Mouse (Mus musculus) T-cell, adult 2 months (primary cell): ENCODE measurements around the gene Gm20517.
A peak's percentile ranks its signal among the peaks of the same experiment; 100 is the strongest.
"Not testable (repeated sequence)": the region's sequence is repeated elsewhere in the genome, so short reads cannot be mapped to it uniquely, and the experiment has no call there.

Experiments
- DNase-seq: peaks from one replicate; pipeline ENCODE4 v3.0.0; 2022; ENCODE audit warnings: low spot score

Gene Gm20517

DNA sequence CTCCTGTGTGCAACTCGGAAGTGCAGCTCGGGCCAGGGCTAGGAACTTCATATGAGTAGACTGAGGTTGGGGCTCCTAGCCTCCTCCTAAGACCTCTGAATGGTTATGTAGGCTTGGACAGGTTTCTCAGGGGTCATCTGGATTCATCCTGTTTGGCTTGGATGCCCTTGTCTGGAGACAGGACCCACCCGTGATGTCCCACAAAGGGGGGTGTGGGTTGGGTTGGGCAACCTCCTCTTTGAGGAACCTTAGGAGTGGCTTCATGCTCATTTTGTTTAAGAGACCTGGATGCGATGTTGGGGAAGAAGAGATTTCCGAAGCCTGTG lies 14.6 kb upstream of the Gm20517 start:
- no peak for DNase-seq

DNA sequence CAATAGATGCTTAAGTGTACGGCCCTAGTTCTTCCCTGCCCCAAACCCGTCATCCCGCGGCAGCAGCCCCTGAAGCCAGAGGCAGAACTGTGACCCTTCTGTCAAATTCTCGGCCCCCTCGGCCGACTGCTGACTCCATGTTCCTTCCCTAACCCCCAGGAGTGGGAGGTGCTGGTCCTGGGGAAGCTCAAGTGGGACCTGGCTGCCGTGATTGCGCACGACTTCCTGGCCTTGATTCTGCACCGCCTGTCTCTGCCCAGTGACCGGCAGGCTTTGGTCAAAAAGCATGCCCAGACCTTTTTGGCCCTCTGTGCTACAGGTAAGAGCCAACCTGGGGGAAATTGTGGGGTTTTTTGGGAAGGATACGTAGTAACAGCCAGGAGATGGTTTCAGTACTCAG lies 14.1 kb upstream of the Gm20517 start:
- no peak for DNase-seq

GRCm38 (mm10) chr17:47597838-47598579 lies 13.4 kb upstream of the Gm20517 start:
- DNase-seq: peak; percentile 81

- DNase-seq: not testable (repeated sequence)
These were observed 12.6 kb upstream of the Gm20517 start for GRCm38 (mm10) chr17:47598580-47599304.

- DNase-seq: peak; percentile 39
These were observed 11.7 kb upstream of the Gm20517 start for GRCm38 (mm10) chr17:47599511-47600297.

DNA sequence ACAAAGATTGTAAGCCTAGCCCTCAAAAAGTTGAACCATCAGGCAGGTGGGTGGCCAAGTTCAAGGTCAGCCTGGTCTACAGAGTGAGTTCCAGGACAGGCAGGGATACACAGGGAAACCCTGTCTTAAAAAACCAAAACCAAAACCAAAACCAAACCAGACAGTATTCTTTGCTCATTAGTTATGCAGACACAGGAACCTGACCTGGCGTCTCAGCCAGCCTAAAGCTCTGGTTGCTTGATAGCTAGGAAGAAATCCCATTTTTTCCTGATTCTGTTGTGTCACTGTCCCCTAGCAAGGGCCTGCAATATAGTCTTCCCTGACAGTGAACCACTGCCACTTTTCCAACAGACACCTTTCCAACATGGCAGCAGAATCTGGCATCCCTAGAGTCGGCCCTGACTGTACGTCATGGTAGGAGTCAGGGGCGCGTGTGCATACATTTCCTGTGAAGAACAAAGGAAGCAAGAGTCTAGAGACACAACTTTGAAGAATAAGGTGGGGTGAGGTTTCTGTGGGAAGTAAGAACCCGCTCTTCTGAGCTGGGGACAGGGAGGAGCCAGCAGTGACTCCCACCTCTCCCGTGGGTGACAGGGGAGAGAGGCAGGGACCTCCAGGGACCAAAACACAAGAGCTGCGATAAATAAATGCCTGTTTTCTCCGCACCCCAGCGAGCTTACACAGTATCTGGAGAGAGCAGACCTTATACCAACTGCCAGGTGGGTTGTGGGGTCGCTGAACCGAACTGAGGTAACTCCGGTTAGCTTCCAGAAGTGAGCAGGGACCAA lies 10.6 kb upstream of the Gm20517 start:
- peak; percentile 72 for DNase-seq

GRCm38 (mm10) chr17:47601389-47601755 lies 10.0 kb upstream of the Gm20517 start:
- no peak for DNase-seq

DNA sequence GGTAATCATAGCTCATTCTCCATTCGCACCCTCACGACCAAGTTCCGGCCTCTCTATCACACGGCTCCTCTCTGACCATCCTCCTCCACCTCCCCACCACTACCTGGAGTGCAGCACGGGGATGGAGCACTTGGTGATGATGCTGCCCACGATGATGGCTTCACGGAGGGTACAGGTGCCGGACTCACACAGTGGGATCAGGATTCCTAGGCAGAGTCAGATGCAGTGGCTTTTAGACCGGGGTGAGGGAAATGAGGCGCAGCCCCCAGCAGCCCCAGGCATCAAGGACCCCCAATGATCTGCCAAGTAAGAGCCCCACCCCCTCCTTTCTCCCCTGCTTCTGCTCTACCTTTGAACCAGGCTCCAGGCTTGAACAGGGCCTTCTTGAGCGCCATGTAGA lies 9.1 kb upstream of the Gm20517 start:
- DNase-seq: no peak

- no peak for DNase-seq
These were observed 5.2 kb upstream of the Gm20517 start for GRCm38 (mm10) chr17:47606220-47606619.

GRCm38 (mm10) chr17:47609182-47609581 lies 2.2 kb upstream of the Gm20517 start:
- DNase-seq: no peak

DNA sequence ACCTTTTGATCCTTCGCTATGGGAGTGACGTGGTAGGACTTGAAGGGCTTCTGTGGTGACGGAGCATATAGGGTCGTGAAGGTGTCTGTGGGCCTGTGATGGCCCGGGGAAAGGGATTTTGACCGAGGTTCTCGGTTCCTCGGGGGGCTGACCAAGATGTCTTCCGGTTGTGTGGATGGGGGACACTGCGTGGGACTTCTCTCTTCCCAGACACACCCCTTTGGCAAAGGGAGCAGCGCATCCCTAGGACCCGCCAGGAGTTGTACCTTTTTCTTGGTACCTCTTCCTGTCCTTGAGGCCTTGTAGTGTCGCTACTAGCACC lies 233 bp downstream of the Gm20517 start:
- DNase-seq: no peak

DNA sequence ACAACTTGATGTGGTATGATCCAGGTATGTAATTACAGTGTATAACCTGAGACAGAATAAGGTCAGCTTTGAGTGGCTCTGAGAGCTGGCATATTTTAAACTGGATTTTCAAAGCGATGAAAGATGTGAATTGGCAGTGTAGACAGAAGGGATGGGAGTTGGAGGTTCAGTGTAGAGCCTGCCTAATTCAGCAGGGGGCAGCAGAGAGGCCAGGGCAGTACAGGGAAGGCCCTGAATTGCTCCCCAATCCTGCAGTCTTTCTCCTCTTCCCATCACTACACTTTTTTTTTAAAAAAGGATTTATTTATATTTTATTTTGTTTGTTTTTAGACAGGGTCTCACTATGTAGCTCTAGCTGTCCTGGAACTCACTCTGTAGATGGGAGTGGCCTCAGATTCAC lies 2.6 kb downstream of the Gm20517 start:
- no peak for DNase-seq

DNA sequence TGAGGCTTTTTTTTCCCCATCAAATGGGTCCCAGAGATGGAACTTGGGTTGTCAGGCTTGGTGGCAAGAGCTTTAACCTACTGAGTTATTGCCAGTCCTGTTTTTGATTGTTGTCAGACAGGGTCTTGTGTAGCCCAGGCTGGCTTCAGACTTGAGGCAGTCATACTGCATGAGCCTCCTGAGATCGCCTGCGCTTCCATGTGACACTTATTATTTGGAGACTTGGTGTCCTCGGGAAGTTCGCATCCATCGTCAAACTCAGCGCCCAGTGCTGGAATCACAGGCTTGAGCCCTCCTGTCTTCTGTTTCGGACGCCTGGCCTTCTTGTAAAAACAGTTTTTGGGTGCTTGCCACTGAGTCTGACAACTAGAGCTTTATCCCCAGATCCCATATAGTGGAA lies 4.7 kb downstream of the Gm20517 start:
- DNase-seq: no peak

- DNase-seq: no peak
These were observed 5.3 kb downstream of the Gm20517 start for GRCm38 (mm10) chr17:47616652-47617051.

DNA sequence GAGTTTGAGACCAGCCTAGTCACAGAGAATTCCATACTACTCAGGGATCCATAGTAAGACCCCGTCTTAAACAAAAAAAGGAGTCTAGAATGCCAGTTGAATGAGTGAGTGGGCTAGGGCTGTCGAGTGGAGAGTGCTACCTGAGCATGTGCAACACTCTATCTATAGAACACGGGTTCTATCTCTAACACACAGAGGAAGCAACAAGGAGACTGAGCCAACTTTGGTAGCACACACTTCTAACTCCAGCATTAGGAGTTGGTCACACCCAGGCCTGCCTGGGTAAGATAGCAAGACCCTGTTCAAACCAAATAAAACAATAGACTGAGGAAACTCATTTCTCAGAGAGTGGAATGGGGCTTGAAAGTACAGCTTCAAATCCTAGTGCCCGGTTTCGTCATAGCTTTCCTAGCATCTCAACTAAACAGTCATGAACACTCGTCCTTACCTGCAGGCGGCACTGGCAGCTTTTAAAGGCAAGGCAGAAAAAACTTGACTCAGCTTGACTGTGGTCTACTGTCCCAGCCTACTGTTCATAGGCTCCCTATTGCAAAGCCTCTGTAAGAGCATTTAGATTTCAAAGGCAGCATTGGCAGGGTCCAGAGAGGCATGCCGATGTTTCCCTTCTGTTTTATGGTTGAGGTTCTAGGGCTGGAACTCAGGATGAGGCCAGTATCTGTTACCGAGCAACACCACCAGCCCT lies 6.4 kb downstream of the Gm20517 start:
- no peak for DNase-seq

- no peak for DNase-seq
These were observed 7.3 kb downstream of the Gm20517 start for GRCm38 (mm10) chr17:47618556-47619311.

- DNase-seq: no peak
These were observed 11.6 kb downstream of the Gm20517 start for GRCm38 (mm10) chr17:47622912-47623554.

- DNase-seq: not testable (repeated sequence)
These were observed 13.2 kb downstream of the Gm20517 start for GRCm38 (mm10) chr17:47624572-47624971.

GRCm38 (mm10) chr17:47625088-47625487 lies 13.7 kb downstream of the Gm20517 start:
- no peak for DNase-seq

GRCm38 (mm10) chr17:47626031-47626430 lies 14.6 kb downstream of the Gm20517 start:
- DNase-seq: no peak
